Mouse (Mus musculus) regulatory T cell (primary cell): ENCODE measurements around the gene Rasl10a.

Source experiments
- in situ Hi-C: fragments of 300-600 bp; cut with MboI, MseI; formaldehyde crosslinking; loops from one replicate; pipeline ENCODE4 v1.15.1; 2025; ENCODE audit warnings: high pct_unique_total_duplicates

Rasl10a gene

DNA sequence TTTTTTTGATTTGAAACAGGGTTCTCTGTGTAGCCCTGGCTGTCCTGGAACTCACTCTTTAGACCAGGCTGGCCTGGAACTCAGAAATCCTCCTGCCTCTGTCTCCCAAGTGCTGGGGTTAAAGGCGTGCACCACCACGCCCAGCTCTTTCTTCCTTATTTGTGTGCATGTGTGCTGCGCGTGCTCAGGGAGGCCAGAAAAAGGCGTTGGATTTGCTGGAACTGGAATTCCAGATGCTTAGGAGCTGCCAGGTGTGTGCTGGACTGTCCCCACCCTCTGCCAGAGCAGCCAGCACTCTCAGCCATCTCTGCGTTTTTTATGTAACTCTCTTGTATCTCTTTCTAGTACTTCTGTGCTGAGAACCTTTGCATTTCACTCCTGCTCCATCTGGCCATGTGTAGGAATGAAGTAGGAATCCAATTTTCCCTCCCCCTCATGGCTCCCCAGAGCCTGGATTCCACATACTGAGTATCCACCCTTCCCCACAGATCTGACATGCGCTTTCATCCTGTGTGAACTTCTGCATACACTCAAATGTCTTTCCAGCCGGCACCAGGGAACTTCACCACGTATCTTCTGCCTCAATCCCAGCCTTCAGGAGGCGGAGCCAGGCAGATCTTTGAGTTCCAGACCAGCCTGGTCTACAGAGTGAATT lies 5.6 kb upstream of the Rasl10a start:
- in situ Hi-C loops = no loop called here

DNA sequence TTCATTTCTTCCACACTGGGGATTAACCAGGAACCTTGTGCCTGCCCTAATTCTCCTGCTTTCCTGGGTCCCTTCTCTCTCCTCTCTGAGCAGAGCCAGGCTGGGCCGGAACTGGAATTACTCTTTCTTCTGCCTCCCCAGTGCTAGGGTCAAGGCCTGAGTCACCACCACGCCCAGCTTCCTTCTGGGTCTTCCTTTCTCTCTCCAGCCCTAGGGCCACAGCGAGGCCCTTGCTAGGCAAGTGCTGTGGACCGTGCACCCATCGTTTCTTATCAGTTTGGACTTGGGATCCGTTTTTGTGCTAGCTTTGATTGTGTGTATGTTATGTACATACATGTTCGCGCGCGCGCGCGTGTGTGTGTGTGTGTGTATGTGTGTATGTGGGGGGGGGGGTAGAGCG lies 3.8 kb upstream of the Rasl10a start:
- in situ Hi-C loops = no loop called here

DNA sequence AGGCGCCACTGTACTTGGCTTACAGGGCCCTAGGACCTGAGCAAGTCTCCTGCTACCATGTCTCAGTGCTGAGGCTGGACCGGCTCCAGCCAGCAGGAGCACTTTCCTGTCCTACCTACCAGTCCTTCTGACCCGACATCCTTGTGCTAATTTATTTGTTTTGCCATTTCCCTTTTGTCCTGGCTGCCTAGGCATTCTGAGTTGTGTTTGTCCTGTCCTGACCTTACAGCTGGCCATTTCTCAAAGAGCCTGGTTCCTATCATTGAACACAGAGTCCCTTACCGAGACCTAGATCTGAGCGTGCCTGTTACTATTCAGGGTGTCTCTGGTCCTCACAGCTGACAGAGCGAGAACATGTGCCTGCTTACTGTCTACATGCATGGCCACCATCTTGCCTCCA lies 3.1 kb upstream of the Rasl10a start:
- in situ Hi-C loops = no loop called here

GRCm38 (mm10) chr11:5055945-5056938 lies 1.7 kb upstream of the Rasl10a start:
- in situ Hi-C loops = no loop called here

- in situ Hi-C loops = no loop called here
These were observed 864 bp upstream of the Rasl10a start for GRCm38 (mm10) chr11:5057064-5057463.

DNA sequence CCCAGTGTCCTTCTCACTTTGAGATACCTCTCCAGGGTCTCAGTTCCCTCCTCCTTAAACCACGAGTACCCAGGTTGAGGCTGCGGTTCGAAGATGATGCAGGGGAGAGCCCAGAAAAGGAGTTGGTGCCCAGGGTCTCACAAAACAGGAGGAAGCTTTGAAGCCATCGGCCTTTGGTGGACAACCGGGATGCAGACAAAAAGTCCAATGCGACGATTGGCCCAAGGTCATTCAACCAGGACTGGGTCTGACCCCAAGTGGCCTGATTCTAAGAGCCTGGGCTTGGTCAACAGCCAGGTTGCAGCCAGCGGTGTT lies 430 bp upstream of the Rasl10a start:
- in situ Hi-C loops = no loop called here

DNA sequence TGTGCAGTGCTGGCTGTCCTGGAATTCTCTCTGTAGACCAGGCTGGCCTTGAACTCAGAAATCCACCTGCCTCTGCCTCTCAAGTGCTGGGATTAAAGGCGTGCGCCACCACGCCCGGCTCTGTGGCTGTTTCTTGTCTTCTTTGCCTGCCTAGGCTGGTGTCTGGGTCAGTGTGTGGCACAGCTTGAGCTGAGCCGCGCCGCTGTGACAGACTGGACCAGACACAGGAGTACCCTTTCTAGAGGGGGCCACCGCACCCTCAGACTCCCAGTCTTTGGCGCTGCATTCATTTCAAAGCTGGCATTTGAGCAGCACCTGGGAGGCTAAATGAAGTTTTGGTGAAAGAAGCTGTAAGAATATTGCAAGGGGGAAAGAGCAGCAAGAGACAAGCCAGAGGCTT lies 855 bp downstream of the Rasl10a start:
- in situ Hi-C loops = no loop called here

DNA sequence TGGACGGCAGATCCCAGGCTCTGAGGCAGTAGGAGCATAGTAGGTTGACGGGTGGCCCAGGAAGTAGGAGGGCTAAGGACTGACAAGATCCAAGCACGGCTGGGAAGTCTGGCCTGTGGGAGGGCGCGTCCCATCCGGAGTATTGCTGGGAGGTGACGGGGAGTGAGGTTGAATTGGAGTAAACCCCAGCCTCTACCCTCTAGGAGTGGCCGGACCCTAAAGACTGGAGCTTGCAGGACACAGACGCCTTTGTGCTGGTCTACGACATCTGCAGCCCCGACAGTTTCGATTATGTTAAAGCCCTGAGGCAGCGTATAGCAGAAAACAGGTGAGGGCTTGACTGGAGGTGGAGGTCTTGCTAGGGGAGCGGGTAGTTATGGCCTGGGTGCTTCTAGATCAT lies 1.3 kb downstream of the Rasl10a start:
- in situ Hi-C loops = no loop called here

DNA sequence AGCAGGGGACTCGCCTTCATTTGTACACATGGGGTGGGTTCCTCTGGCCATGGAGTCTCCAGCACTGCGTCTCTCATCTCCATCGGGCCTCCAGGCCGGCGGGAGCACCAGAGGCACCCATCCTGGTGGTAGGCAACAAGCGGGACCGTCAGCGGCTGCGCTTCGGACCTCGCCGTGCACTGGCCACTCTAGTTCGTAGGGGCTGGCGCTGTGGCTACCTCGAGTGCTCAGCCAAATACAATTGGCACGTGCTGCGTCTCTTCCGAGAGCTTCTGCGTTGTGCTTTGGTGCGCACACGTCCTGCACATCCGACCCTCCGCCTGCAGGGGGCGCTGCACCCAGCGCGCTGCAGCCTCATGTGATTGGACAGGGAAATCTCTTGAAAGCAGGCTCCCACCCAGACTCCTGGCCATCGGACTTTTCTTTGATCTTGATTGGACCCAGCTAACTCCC lies 1.8 kb downstream of the Rasl10a start:
- in situ Hi-C loops = no loop called here

DNA sequence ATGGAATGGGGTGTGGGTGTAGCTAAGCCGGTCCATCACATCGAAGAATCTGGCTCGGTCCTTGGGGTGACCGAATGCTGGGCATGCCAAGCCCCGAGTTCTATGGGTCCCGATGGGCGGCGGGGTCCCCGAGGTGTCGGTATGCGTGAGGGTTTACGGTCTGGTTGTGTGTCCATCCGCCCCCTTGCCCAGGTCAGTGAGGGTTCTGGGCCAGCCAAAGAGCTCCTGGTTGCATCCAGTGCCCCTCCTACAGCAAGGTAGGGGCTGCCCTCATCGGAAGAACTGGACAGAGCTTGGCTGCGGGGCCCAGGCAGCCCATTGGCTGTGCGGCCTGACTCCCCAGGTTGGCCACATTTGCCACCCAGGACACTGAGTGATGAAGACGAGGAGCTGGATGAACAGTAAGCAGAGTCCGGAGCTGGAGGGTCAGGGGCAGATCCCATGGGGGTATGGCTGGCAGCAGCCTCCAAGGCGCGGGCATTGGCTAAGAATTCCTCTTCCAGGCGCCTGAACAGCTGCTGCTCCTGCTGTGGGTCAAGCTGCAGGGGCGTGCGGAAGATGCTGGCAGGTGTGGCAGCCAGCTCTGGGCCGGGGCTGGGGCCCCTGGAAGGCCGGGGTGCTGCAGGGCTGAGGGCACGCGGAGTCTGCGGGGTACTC lies 3.0 kb downstream of the Rasl10a start:
- in situ Hi-C loops = no loop called here

DNA sequence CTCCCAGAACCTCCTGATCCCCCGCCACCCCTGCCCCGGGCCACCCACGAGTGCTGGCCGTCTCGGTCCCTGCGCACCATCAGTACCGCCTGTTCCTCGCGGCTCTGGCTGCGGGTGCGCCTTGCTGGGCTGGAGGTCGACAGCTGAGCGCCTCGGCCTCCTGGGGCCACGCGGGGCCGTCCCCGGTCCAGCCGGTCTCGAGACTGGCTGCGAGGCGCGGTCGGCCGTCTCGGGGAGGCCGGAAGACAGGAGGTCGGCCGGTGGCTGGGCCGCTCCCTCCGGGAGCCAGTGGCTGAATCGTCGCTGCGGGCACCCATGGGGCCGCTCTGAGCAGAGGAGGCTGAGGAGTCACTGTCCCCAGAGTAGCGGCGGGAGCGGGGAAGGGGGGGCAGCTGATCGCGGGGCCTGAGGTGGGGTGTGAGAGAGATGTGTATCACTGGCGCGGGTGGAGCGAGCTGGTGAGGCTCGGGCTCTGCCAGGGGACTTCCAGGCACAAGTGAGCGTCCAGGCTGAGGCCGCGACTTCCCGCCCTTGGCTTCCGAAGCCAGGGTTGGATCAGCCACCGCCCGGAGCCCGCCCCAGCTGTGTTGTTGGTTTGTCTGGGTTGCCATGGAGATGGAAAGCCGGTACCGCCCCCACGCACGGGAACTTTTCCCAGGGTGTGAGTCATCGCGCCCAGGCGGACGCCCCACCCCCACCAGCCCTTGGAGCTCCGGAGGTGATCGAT lies 3.6 kb downstream of the Rasl10a start:
- in situ Hi-C loops = no loop called here

GRCm38 (mm10) chr11:5062326-5062725 lies 4.4 kb downstream of the Rasl10a start:
- in situ Hi-C loops = no loop called here

- in situ Hi-C loops = no loop called here
These were observed 5.1 kb downstream of the Rasl10a start for GRCm38 (mm10) chr11:5062860-5063505.

DNA sequence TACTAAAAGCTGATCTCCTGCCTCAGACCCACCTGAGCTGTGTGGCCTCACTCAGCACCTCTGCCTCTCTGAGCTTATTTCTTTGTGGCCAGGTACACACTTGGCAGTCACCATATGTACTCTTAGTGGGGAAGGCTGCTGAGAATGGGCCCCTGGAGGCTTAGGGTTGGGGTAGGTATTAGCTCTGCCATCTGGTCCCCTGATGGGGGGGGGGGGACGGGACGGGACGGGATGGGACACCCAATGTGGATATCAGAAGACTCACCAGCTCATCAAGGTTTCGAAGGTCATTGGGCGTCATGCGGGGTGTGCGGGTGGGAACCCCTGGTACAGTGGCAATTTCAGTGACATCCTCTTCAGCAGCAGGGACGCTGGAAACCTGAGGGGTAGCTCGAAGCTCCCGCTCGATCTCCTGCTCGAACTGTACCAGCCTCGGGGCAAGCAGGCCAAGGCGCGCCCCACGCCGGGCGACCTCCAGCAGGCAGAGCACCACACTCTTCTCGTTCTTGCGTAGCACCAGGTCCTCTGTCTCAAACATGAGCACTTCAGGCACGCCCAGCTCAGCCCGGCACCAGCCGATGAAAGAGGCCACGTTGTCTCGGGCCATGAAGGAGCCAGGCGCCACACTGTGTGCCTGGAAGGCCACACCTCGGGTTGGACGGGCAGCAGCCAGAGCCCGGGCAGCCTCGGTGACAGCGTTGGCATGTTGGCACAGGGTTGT lies 5.8 kb downstream of the Rasl10a start:
- in situ Hi-C loops = no loop called here

DNA sequence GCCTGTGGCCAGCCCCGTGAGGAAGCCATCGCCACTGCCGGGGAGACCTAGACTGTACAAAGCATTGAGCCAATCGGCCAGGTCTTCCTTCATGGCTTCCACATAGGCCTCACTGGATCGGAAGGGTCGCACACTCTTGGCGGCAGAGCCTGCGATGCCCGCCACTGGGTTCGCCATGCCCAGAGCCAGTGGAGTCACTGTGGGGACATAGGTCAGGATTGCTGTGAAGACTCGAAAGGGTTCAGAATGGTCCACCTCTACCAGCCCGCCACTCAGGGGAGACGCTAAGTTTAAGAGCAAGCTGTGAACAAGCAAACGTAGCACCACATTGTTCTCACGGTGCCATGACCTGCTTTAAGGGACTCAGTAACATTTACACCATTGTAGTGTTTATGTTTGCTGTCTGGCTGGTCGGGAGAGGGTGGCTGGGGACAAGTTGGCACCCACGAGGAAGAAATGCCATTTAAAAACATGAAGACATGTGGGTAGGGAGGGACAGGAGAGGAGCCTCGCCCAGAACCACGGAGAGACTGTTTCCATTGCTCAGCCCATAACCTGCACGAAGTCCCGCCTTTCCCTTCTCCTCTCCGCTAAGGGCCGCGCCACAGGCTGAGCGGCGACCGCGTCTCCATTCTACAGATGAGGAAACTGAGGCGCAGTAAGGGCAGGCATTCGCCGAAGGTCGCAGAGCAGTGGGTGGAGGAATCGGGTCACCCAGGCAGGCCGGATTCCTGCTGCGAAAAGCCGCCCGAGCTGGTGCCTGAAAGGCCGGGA lies 6.5 kb downstream of the Rasl10a start:
- in situ Hi-C loops = no loop called here

DNA sequence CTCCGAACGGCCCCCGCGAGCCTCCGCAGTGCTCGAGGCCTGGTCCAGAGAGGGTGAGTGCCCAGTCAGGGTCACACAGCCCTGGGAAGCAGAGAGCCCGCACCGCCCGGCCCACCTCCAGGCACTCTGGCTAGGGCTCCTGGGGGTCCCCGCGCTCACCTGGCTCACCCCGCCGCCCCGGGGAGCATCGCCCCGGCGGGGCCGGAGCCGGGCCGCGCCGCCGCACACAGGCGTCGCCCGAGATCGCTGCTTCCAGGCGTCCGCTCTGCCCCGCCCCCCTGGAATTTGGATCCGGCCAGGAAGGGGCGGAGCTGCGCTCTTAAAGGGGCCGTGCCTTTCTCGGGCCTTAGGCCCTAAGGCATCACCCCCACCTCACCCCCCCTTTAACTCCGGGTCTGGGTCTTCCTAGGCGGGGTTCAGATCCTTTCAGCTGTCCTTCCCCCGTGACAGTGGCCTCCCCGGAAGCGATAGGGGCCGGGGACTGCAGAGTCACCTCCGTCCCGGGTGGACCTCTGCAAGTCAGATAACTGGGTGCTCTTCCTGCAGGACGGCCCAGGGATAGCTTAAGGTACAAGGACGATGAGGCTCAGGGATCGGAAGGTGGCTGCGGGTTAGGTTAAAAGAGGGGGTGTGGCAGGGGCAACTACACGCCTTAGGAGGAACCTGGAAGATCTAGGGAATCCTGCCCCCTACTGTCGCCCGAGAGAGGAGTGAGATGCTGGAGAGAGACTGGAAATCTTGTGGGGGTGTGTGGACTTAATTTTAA lies 7.3 kb downstream of the Rasl10a start, which contains the start of gene Gas2l1:
Gene Gas2l1, minus strand, starts transcription at position 272 of the 766 bp plus-strand sequence.
- in situ Hi-C loops = no loop called here

DNA sequence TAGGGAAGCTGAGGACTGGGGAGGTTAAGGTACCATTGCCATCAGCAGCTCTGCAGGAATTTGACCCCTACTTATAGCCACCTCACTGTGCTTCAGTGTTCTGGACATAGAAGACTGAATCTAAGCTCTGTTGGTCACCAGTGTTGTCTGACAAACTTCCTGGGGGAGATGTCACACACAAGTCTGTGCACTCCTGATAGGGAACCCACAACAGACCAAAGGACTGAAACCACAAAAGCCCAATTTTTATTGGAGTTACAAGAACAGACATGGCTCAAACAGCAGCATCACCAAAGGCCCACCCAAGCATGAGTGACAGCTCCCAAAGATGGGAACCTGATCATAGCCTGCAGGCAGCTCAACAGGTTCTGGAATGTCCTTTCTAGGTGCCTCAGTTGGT lies 9.1 kb downstream of the Rasl10a start:
- in situ Hi-C loops = no loop called here

- in situ Hi-C loops = no loop called here
These were observed 10.4 kb downstream of the Rasl10a start for GRCm38 (mm10) chr11:5068126-5068971.
